Mouse (Mus musculus): Measurements from ENCODE around the gene Smc3. TPM values are rescaled to one million over a fixed set of nuclear protein-coding genes. Genes with fewer than 3 reads are reported as not detected.
"Not testable (repeated sequence)": the region's sequence is repeated elsewhere in the genome, so short reads cannot be mapped to it uniquely, and the experiment has no call there.

The Smc3 gene
- total RNA-seq, 2 experiments from 2014 or later: 13.1 to 14.2 TPM

DNA sequence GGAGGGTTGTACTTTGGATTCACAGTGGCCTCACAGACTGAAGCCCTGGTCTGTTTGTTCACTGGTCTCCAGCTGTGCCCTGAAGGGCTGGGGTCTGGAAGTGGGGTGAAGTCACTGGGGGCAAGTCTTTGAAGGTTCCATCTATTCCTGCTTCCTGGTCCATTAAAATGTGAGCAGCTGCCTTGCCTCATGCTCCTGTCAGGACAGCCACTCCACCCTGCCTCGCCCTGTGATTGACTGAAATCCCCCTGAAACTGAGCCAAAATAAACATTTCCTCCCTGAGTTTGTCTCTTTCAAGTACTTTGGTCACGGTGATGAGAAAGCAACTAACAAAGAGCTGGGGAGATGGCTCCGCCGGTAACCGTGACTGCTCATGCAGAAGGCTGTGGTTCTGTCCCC is 49.6 kb downstream of the Smc3 start:
- intact Hi-C loops (cut with DNase I): loop anchor here (5.0 to 10.0 kb wide), 5 partner anchors 55 to 255 kb away; no protein-coding TSS in a partner anchor

GRCm38 (mm10) chr19:53650921-53651320 is 50.7 kb downstream of the Smc3 start:
- intact Hi-C loops (cut with DNase I): loop anchor here (5.0 to 10.0 kb wide), 3 partner anchors 54 to 174 kb away; no protein-coding TSS in a partner anchor
- no peak for DNase-seq

More for the DNA sequence above, 49.6 kb downstream of the Smc3 start:
- DNase-seq: no peak

DNA sequence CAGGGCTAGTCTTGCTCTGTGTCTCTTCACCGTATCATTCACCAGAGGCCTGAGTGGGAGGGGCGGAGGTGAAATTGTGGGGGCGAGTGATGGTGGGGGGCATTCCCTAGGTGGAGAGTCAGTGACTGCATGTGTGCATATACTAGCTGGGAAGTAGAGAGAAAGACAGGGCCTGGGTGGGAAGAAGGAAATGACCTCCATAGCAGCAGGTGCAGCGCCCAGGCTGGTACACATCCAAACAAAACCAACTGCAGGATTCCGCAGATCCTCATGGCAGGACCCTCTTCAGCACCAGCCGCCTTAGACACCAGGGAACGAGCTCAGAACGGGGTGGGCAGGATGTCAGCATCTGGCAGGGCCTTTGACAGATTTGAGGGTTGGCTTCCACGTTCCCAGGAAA is 52.1 kb downstream of the Smc3 start:
- no peak for DNase-seq
- intact Hi-C loops (cut with DNase I): loop anchor here (5.0 to 10.0 kb wide), 3 partner anchors 53 to 173 kb away; no protein-coding TSS in a partner anchor

DNA sequence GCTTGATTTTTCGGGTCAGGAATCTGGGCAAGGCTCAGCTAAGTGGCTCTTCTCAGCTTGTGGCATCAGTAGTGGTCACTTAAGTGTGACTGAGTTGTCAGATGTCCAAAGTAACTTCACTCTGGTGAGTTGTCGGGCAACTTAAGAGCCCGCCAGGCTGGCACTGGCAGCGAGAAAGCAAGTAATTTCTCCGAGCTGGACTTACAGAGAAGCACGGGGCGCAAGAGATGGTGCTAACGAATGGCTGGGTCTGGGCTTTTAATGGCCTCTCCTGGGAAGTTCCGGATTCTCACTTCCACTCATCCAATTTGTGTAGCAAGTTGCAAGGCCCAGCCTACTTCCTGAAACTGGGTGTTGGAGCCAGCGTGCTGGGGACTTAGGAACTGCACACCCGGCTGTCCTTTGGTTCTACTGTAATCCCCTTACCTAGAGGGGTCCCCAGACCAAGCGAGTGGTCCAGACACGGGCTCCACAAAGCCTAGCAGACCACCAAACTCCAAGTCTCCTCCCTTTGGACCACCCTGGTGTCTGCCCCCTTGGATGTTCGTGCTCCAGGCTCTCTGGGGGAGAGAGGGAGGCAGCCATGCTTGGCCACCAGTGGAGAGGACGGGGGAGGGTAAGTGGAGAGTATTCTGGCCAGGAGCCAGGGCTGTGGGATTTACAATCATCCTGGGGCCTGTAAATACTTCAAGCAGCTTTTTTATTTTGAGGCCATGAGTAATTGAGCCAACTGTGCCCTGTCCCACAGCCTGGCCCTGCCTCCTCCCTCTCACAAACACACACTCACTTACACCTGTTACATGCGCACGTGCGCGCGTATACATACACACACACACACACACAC is 53.6 kb downstream of the Smc3 start:
- intact Hi-C loops (cut with DNase I): loop anchor here (5.0 to 10.0 kb wide), 3 partner anchors 51 to 171 kb away; no protein-coding TSS in a partner anchor
- no peak for DNase-seq

DNA sequence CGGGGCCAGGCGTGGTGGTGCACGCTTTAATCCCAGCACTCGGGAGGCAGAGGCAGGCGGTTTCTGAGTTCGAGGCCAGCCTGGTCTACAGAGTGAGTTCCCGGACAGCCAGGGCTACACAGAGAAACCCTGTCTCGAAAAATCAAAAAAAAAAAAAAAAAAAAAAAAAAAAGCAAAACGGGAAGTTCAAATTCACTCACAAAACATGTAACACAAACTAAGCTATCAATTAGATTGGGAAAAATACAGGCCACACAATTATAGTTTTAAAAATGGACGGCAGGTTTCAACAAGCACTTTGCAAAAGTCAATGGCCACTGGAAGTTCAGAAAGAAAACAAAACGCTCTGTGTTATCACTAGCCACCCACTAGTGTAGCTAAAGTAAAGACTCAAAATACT is 56.2 kb downstream of the Smc3 start:
- intact Hi-C loops (cut with DNase I): loop anchor here (10.0 kb wide), 2 partner anchors 48 to 168 kb away; no protein-coding TSS in a partner anchor

GRCm38 (mm10) chr19:53657437-53657836 is 57.2 kb downstream of the Smc3 start:
- no peak for DNase-seq
- intact Hi-C loops (cut with DNase I): loop anchor here (10.0 kb wide), 2 partner anchors 47 to 167 kb away; no protein-coding TSS in a partner anchor

More for the DNA sequence above, 56.2 kb downstream of the Smc3 start:
- not testable (repeated sequence) for DNase-seq

DNA sequence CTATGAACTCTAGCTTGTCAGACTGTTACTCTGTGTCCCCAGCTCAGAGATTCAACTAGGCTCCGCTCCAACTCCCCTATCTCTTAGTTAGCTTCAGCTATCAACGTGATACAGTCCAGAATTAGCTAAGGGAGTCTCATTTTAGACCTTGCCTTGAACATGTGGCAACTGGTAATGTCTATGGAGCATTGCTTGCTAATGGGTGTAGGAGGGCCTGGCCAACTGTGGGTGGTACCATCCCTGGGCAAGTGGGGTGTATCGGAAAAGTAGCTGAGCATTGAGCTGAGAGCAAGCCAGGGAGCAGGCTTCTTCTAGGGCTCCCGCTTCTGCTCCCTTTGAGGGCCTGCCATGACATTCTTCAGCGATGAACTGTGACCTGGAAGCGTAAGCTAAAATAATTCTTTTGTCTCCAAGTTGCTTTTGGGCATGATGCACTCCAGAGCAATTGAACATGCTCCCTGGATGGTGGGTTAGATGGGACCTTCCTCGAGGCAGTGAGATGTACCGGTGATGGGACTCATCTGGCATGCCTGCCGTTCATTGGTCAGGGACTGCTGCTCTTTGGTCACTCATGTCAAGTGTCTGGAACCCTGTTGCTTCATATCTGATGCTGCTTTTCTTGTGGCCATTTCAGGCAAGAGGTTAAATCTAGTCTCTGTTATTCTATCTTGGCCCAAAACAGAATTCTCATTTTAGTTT is 60.7 kb downstream of the Smc3 start:
- intact Hi-C loops (cut with DNase I): no loop called here
- no peak for DNase-seq

GRCm38 (mm10) chr19:53661938-53662722 is 61.9 kb downstream of the Smc3 start:
- DNase-seq: no peak
- intact Hi-C loops (cut with DNase I): no loop called here

DNA sequence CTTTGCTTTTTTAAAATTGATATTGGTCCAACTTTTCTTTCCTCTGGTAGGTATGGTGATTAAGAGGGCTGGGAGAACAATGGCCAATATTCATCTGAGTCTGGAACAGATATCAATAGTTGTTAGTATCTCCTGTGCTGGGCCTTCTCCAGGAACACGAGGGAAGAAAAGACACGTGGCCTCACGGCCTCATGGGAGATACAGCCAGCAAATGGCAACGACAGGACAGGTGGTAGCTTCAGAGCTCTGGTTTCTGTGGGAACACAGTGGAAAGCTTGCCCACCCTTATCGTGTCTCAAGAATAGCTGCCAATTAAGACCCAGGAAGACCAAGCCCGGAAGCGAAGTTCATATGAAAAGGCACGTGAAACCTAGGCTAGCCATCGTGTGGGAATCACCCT is 64.6 kb downstream of the Smc3 start:
- intact Hi-C loops (cut with DNase I): no loop called here
- DNase-seq: no peak

GRCm38 (mm10) chr19:53665391-53665790 is 65.2 kb downstream of the Smc3 start:
- intact Hi-C loops (cut with DNase I): no loop called here
- DNase-seq: no peak

- DNase-seq: no peak
- intact Hi-C loops (cut with DNase I): no loop called here
Observed at GRCm38 (mm10) chr19:53666708-53667107, 66.5 kb downstream of the Smc3 start.

- no peak for DNase-seq
- intact Hi-C loops (cut with DNase I): no loop called here
Observed at GRCm38 (mm10) chr19:53668821-53669220, 68.6 kb downstream of the Smc3 start.

DNA sequence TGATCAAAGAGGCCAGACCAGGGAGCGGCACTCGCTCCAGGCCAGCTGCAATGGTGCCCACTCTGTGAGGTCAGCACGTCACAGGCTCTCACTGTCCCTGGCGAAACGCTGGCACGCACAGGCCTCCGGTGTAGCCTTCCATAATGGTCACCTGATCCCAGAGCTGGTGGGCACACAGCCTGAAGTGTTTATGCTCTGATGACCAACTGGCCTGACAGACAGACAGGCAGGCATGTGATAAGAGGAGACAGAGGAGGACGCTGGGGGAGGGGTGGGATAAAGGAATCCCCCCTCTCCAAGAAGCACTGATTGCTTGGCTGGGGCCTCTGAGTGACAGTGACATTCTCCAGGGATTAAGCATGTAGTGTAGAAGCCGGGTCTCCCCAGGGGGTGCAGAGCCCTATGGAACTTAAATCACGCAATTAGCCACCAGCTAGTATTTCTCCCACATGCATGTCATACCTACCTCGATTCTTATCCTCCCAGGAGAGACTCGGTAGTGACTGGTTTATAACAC is 70.5 kb downstream of the Smc3 start:
- peak; percentile 49 to 69 for DNase-seq
- intact Hi-C loops (cut with DNase I): loop anchor here (10.0 kb wide), 1 partner anchor 54 kb away; no protein-coding TSS in a partner anchor

- intact Hi-C loops (cut with DNase I): loop anchor here (10.0 kb wide), 1 partner anchor 53 kb away; no protein-coding TSS in a partner anchor
- DNase-seq: no peak
Observed at GRCm38 (mm10) chr19:53671432-53671831, 71.2 kb downstream of the Smc3 start.

- intact Hi-C loops (cut with DNase I): loop anchor here (10.0 kb wide), 1 partner anchor 50 kb away; no protein-coding TSS in a partner anchor
- DNase-seq: no peak
Observed at GRCm38 (mm10) chr19:53674131-53674925, 74.1 kb downstream of the Smc3 start.

- intact Hi-C loops (cut with DNase I): loop anchor here (10.0 kb wide), 1 partner anchor 49 kb away; no protein-coding TSS in a partner anchor
- no peak for DNase-seq
Observed at GRCm38 (mm10) chr19:53676228-53676627, 76.0 kb downstream of the Smc3 start.

GRCm38 (mm10) chr19:53676718-53677634 is 76.8 kb downstream of the Smc3 start, which contains the start of gene Rbm20:
Gene Rbm20 (plus strand): TSS chr19:53677306.
- intact Hi-C loops (cut with DNase I): loop anchor here (10.0 kb wide), 1 partner anchor 48 kb away; no protein-coding TSS in a partner anchor
- peak; percentile 31 to 42 for DNase-seq

DNA sequence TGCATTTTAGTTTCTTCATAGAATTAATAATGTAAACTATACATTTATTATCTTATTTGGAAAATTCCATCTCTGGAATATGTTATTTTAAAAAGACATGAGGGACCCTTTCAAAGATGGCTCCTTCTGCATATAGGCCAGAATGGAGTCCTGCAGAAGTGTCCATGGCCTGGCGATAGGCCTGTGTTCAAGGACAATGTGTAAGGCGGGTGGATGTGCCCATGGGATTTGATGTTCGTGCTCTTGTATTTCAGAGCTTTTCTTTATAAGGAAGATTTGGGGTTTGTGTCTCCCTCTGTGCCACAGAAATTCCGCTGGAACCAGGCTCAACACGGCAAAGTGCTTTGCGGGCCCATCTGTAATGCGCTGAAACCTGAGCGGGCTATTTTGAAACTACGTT is 79.0 kb downstream of the Smc3 start:
- intact Hi-C loops (cut with DNase I): loop anchor here (10.0 kb wide), 1 partner anchor 46 kb away; no protein-coding TSS in a partner anchor

More for the DNA sequence above, 79.0 kb downstream of the Smc3 start:
- DNase-seq: no peak

Measured in gastrocnemius, postnatal 36 days (tissue).